Mouse (Mus musculus): ENCODE measurements at regions not wholly inside any gene's neighbourhood (a gene's known extent, or its start where the extent isn't known, plus 50 kb on each side); places are given as distances from the start of the nearest gene placed in this dataset.

GRCm38 (mm10) chr4:153220074-153220473, 262.5 kb downstream of the Ajap1 start:
- ATAC-seq = no peak
- Histone ChIP-seq H3K36me3 (ENCODE audit: control insufficient read depth, insufficient read depth, low read length) (no peaks in the 10 kb centered on the region), H3K4me1 (ENCODE audit: control insufficient read depth, insufficient read depth, low read depth, low read length) (no peaks in the 10 kb centered on the region; the same call in 1 of the 2 replicates), H3K4me3 (ENCODE audit: low read length) (no peak overlapping the region), H3K27me3 (replicated peaks; ENCODE audit: control insufficient read depth, insufficient read depth, low read length) (peaks cover 2% of the 10 kb centered on the region; the same call in 1 of the 2 replicates), H3K9me3 (ENCODE audit: control insufficient read depth, low read length) (no peaks in the 10 kb centered on the region), H3K4me2 (ENCODE audit: low read length) (no peak overlapping the region), H3K9ac (ENCODE audit: low read depth, low read length) (no peak overlapping the region), H3K27ac (ENCODE audit: low read depth, low read length) (no peak overlapping the region)
- 42% methylated on average over 7 of the region's 7 CpGs for WGBS

GRCm38 (mm10) chr4:153217541-153217980, 265.1 kb downstream of the Ajap1 start:
- WGBS = 79% methylated on average over 9 of the region's 9 CpGs
- no peak for ATAC-seq
- Histone ChIP-seq H3K4me2 (ENCODE audit: low read length) (no peak overlapping the region), H3K27ac (ENCODE audit: low read depth, low read length) (no peak overlapping the region), H3K9ac (ENCODE audit: low read depth, low read length) (no peak overlapping the region), H3K9me3 (ENCODE audit: control insufficient read depth, low read length) (no peaks in the 10 kb centered on the region), H3K4me3 (ENCODE audit: low read length) (no peak overlapping the region), H3K4me1 (ENCODE audit: control insufficient read depth, insufficient read depth, low read depth, low read length) (no peaks in the 10 kb centered on the region), H3K27me3 (replicated peaks; ENCODE audit: control insufficient read depth, insufficient read depth, low read length) (peaks cover 2% of the 10 kb centered on the region; the same call in 1 of the 2 replicates), H3K36me3 (ENCODE audit: control insufficient read depth, insufficient read depth, low read length) (no peaks in the 10 kb centered on the region)

DNA sequence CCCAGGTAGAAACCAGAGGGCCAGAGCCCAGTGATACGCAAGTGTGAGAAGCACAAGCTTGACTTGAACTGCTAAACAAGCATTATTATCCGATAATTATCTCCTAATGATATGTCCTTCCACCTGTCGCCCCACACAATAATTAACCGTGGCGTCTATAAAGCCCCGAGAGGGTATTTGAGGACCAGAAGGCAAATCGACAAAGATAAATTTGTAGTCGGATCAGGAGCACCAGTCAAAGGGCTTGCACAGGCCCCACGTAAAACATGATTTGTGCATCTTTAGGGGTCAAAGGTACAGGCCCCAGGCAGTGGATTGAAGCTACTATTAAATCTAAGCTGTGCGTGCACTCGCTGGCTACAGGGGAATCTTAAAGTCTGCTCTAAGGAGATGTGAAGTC, 270.5 kb downstream of the Ajap1 start:
- no peak for ATAC-seq
- 33% methylated on average over 11 of the region's 11 CpGs for WGBS

DNA sequence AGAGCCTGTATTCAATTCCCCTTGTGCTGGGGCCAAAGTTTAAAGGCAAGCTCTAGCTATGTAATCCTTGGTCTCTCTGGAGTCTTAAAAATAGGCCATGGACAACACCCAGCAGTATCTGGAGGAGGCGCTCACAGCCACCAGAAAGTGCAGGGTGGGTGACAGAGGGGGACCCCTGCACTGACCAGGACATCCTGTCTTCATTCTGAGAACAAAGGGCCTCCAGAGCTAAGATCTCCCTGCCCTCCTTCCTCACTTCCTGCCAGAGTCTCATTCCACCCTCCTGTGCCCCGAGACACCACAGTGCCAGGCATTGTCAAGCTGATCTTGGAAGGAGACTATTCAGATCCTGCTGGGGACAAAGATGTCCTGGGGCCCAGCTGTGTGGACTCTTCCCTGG, 273.8 kb downstream of the Ajap1 start:
- Histone ChIP-seq H3K27me3 (replicated peaks; ENCODE audit: control insufficient read depth, insufficient read depth, low read length) (0 out of 2 replicates have a peak, but pooled peaks cover 2% of the 10 kb centered on the region), H3K4me1 (ENCODE audit: control insufficient read depth, insufficient read depth, low read depth, low read length) (peaks cover 11% of the 10 kb centered on the region), H3K9ac (ENCODE audit: low read depth, low read length) (no peak overlapping the region), H3K36me3 (ENCODE audit: control insufficient read depth, insufficient read depth, low read length) (no peaks in the 10 kb centered on the region), H3K9me3 (ENCODE audit: control insufficient read depth, low read length) (no peaks in the 10 kb centered on the region), H3K27ac (ENCODE audit: low read depth, low read length) (no peak overlapping the region), H3K4me3 (ENCODE audit: low read length) (no peak overlapping the region), H3K4me2 (ENCODE audit: low read length) (no peak overlapping the region)
- ATAC-seq = no peak
- 37% methylated on average over 2 of the region's 2 CpGs for WGBS

More for the DNA sequence above, 270.5 kb downstream of the Ajap1 start:
- peaks cover 4% of the 10 kb centered on the region for H3K4me1 ChIP-seq (ENCODE audit: control insufficient read depth, insufficient read depth, low read depth, low read length)
- H3K27me3 ChIP-seq (replicated peaks; ENCODE audit: control insufficient read depth, insufficient read depth, low read length) = 0 out of 2 replicates have a peak, but pooled peaks cover 2% of the 10 kb centered on the region
- H3K9ac ChIP-seq (ENCODE audit: low read depth, low read length) = no peak overlapping the region
- no peak overlapping the region for H3K4me3 ChIP-seq (ENCODE audit: low read length)
- no peaks in the 10 kb centered on the region for H3K9me3 ChIP-seq (ENCODE audit: control insufficient read depth, low read length)
- no peaks in the 10 kb centered on the region for H3K36me3 ChIP-seq (ENCODE audit: control insufficient read depth, insufficient read depth, low read length)
- no peak overlapping the region for H3K4me2 ChIP-seq (ENCODE audit: low read length)
- no peak overlapping the region for H3K27ac ChIP-seq (ENCODE audit: low read depth, low read length)

DNA sequence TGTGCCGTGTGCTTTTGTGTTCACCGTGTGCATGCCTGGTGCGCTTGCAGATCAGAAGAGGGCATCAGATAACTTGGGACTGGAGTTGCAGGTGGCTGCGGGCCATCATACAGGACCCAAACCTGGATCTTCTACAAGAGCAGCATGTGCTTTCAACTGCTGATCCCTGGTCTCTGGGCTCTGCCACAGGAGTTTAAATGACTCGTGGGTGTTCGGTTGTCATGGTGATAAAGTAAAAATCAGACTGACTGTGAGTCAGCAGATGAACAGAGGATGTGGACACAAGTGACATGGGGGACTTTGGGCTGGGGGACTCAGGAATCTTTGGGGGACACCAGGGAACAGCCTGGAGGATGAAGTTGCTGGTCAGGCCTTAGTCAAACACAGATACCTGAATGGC, 274.4 kb downstream of the Ajap1 start:
- Histone ChIP-seq H3K27ac (ENCODE audit: low read depth, low read length) (no peak overlapping the region), H3K36me3 (ENCODE audit: control insufficient read depth, insufficient read depth, low read length) (no peaks in the 10 kb centered on the region), H3K4me3 (ENCODE audit: low read length) (no peak overlapping the region), H3K9me3 (ENCODE audit: control insufficient read depth, low read length) (no peaks in the 10 kb centered on the region), H3K4me1 (ENCODE audit: control insufficient read depth, insufficient read depth, low read depth, low read length) (peaks cover 11% of the 10 kb centered on the region), H3K9ac (ENCODE audit: low read depth, low read length) (no peak overlapping the region), H3K27me3 (replicated peaks; ENCODE audit: control insufficient read depth, insufficient read depth, low read length) (0 out of 2 replicates have a peak, but pooled peaks cover 2% of the 10 kb centered on the region), H3K4me2 (ENCODE audit: low read length) (no peak overlapping the region)
- no peak for ATAC-seq
- WGBS = 62% methylated on average over 6 of the region's 6 CpGs

- no peak for ATAC-seq
- Histone ChIP-seq H3K9ac (ENCODE audit: low read depth, low read length) (no peak overlapping the region), H3K4me2 (ENCODE audit: low read length) (no peak overlapping the region), H3K27ac (ENCODE audit: low read depth, low read length) (no peak overlapping the region), H3K4me1 (ENCODE audit: control insufficient read depth, insufficient read depth, low read depth, low read length) (peaks cover 11% of the 10 kb centered on the region), H3K36me3 (ENCODE audit: control insufficient read depth, insufficient read depth, low read length) (no peaks in the 10 kb centered on the region), H3K27me3 (replicated peaks; ENCODE audit: control insufficient read depth, insufficient read depth, low read length) (0 out of 2 replicates have a peak, but pooled peaks cover 2% of the 10 kb centered on the region), H3K4me3 (ENCODE audit: low read length) (no peak overlapping the region), H3K9me3 (ENCODE audit: control insufficient read depth, low read length) (no peaks in the 10 kb centered on the region)
- WGBS = 52% methylated on average over 11 of the region's 11 CpGs
These were observed 275.0 kb downstream of the Ajap1 start for GRCm38 (mm10) chr4:153207578-153208102.

GRCm38 (mm10) chr4:153206789-153207457, 275.7 kb downstream of the Ajap1 start:
- Histone ChIP-seq H3K4me1 (ENCODE audit: control insufficient read depth, insufficient read depth, low read depth, low read length) (peaks cover 11% of the 10 kb centered on the region), H3K4me3 (ENCODE audit: low read length) (no peak overlapping the region), H3K36me3 (ENCODE audit: control insufficient read depth, insufficient read depth, low read length) (no peaks in the 10 kb centered on the region), H3K27me3 (replicated peaks; ENCODE audit: control insufficient read depth, insufficient read depth, low read length) (0 out of 2 replicates have a peak, but pooled peaks cover 2% of the 10 kb centered on the region), H3K27ac (ENCODE audit: low read depth, low read length) (peak overlapping the region; percentile 9; the same call in 1 of the 2 replicates), H3K9me3 (ENCODE audit: control insufficient read depth, low read length) (no peaks in the 10 kb centered on the region), H3K4me2 (ENCODE audit: low read length) (no peak overlapping the region), H3K9ac (ENCODE audit: low read depth, low read length) (no peak overlapping the region)
- 0 out of 2 replicates have a peak, but pooled peaks have one; percentile 37 for ATAC-seq
- 42% methylated on average over 11 of the region's 11 CpGs for WGBS

- Histone ChIP-seq H3K4me1 (ENCODE audit: control insufficient read depth, insufficient read depth, low read depth, low read length) (peaks cover 11% of the 10 kb centered on the region), H3K27me3 (replicated peaks; ENCODE audit: control insufficient read depth, insufficient read depth, low read length) (0 out of 2 replicates have a peak, but pooled peaks cover 2% of the 10 kb centered on the region), H3K9ac (ENCODE audit: low read depth, low read length) (no peak overlapping the region), H3K4me3 (ENCODE audit: low read length) (no peak overlapping the region), H3K27ac (ENCODE audit: low read depth, low read length) (no peak overlapping the region), H3K4me2 (ENCODE audit: low read length) (no peak overlapping the region), H3K36me3 (ENCODE audit: control insufficient read depth, insufficient read depth, low read length) (no peaks in the 10 kb centered on the region), H3K9me3 (ENCODE audit: control insufficient read depth, low read length) (no peaks in the 10 kb centered on the region)
- whole genome bisulfite sequencing = 55% methylated on average over 7 of the region's 7 CpGs
- ATAC-seq = no peak
These were observed 277.8 kb downstream of the Ajap1 start for GRCm38 (mm10) chr4:153204764-153205163.

Measured in hindbrain, embryonic 16.5 days (tissue).